Mouse (Mus musculus) heart, adult 2 months (tissue): Measurements from ENCODE around the gene S100a2. TPM values are rescaled to one million over a fixed set of nuclear protein-coding genes. Genes with fewer than 3 reads are reported as not detected.

Experiments used
- DNase-seq, 2 experiments: peaks; one replicate each; pipeline ENCODE4 v3.0.0; 2021
- H3K27ac ChIP-seq: fragments of 200-600 bp; 2 replicates; pipeline ENCODE4 v1.8.1; 2022
- H3K27me3 ChIP-seq: fragments of 200-500 bp; 2 replicates; pipeline ENCODE4 v1.6.1; 2012; ENCODE audit warnings: mild to moderate bottlenecking, low read length, inconsistent platforms, mixed read lengths; ENCODE audit not compliant: control insufficient read depth, insufficient read depth
- H3K36me3 ChIP-seq: fragments of 200-500 bp; 2 replicates; pipeline ENCODE4 v1.6.1; 2012; ENCODE audit warnings: low read length, inconsistent platforms; ENCODE audit not compliant: control insufficient read depth, insufficient read depth
- H3K4me1 ChIP-seq: fragments of 200-500 bp; 2 replicates; pipeline ENCODE4 v1.6.1; 2011; ENCODE audit warnings: low read length; ENCODE audit not compliant: control insufficient read depth, insufficient read depth
- H3K4me3 ChIP-seq: fragments of 200-600 bp; 2 replicates; pipeline ENCODE4 v1.8.1; 2022
- H3K79me2 ChIP-seq: fragments of 200-500 bp; replicated peaks from 2 replicates; pipeline ENCODE4 v1.6.1; 2012; ENCODE audit warnings: mild to moderate bottlenecking, inconsistent platforms, low read length, moderate library complexity, mixed read lengths; ENCODE audit not compliant: control insufficient read depth, insufficient read depth
- H3K9ac ChIP-seq: fragments of 200-500 bp; 2 replicates; pipeline ENCODE4 v1.6.1; 2012; ENCODE audit warnings: low read depth, mild to moderate bottlenecking, control low read depth, inconsistent platforms, low read length, mixed read lengths
- CTCF ChIP-seq: fragments of 200-600 bp; IDR thresholded peaks from 2 replicates; pipeline ENCODE4 v1.8.1; 2022; ENCODE audit warnings: antibody characterized with exemption, mild to moderate bottlenecking, moderate library complexity
- EP300 ChIP-seq: fragments of 200-500 bp; IDR thresholded peaks from 2 replicates; pipeline ENCODE4 v1.6.1; 2011; ENCODE audit warnings: low read depth, low read length, control low read depth; ENCODE audit not compliant: insufficient read depth
- POLR2A ChIP-seq: fragments of 200-500 bp; IDR thresholded peaks from 2 replicates; pipeline ENCODE4 v1.6.1; 2011; ENCODE audit warnings: mild to moderate bottlenecking, low read depth, low read length, control low read depth; ENCODE audit not compliant: insufficient read depth
- WGBS: fragments of 180-500 bp; shearing (Covaris S2); methylation state at CpG from one replicate; pipeline ENCODE4 v1.1.7; 2018; 5-methylcytosine and 5-hydroxymethylcytosine counted together
- intact Hi-C: fragments of 180-260 bp; cut with DNase I; formaldehyde crosslinking; loops from one replicate; pipeline ENCODE4 v1.15.1; 2025
- polyA plus RNA-seq: library from polyadenylated mRNA; depleted of rRNA; stranded (reverse); fragments of >200 nt; gene quantifications from 2 replicates; pipeline ENCODE4 v1.2.3, GENCODE M21; 2012
- total RNA-seq, 2 experiments: library from RNA; stranded (reverse); gene quantifications; 2 replicates each; pipeline ENCODE4 v1.2.3; 2021

S100a2 gene
- total and polyA plus RNA-seq, 3 experiments, result not detected

GRCm38 (mm10) chr3:90560008-90560628 lies 29.9 kb upstream of the S100a2 start, which contains the start of gene S100a3:
Gene S100a3 (plus strand): TSS chr3:90560578.
- WGBS, result 83% methylated on average over 6 of the region's 6 CpGs
- intact Hi-C loops, result no loop called here
- Histone ChIP-seq H3K36me3 (no peaks in the 10 kb centered on the region), H3K9ac (no peak within 1 kb of the TSS), H3K4me1 (no peaks in the 10 kb centered on the region; the same call in 1 of the 2 replicates), H3K4me3 (no peak within 1 kb of the TSS), H3K79me2 (no peaks in the 10 kb centered on the region), H3K27me3 (no peaks in the 10 kb centered on the region), H3K27ac (no peak within 1 kb of the TSS)
- TF ChIP-seq CTCF, result no peak
- no peak for TF ChIP-seq POLR2A
- no peak for TF ChIP-seq EP300
- no peak for DNase-seq

- Histone ChIP-seq H3K9ac (no peak overlapping the region), H3K27ac (peak overlapping the region; percentile 6; the same call in 1 of the 2 replicates), H3K36me3 (no peaks in the 10 kb centered on the region), H3K27me3 (no peaks in the 10 kb centered on the region), H3K79me2 (no peaks in the 10 kb centered on the region), H3K4me1 (peaks cover 4% of the 10 kb centered on the region), H3K4me3 (no peak overlapping the region)
- peak; percentile 50 to 67 for DNase-seq
- intact Hi-C loops, result no loop called here
- TF ChIP-seq EP300 (no peak), POLR2A (no peak), CTCF (no peak)
- WGBS, result 51% methylated on average over 5 of the region's 5 CpGs
Observed at GRCm38 (mm10) chr3:90574691-90575090, 15.4 kb upstream of the S100a2 start.

DNA sequence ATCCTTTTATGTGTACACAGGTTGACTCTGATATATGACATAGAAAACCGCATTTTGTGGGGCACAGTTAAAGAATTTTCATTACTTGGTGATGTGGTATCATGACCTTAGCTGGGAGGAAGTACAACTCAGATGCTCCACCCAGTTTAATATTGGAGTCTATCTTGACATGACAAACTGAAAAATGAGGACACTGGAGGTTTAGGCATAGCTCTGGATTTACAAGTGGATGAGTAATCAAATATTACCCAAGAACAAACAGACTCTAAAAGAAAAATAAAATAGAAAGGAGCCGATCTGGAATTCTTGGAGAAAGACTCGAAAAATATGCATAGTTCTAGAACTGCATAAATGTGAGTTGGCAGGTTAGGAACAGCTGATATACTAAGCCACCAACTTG lies 14.7 kb upstream of the S100a2 start:
- H3K27ac ChIP-seq, result no peak overlapping the region
- intact Hi-C loops, result no loop called here
- DNase-seq, result no peak
- TF ChIP-seq EP300, result no peak
- no peak for TF ChIP-seq CTCF
- TF ChIP-seq POLR2A, result no peak
- no peaks in the 10 kb centered on the region for H3K79me2 ChIP-seq
- no peaks in the 10 kb centered on the region for H3K36me3 ChIP-seq
- no peak overlapping the region for H3K4me3 ChIP-seq
- H3K4me1 ChIP-seq, result peaks cover 4% of the 10 kb centered on the region
- WGBS, result 75% methylated on average over 3 of the region's 3 CpGs
- no peak overlapping the region for H3K9ac ChIP-seq
- H3K27me3 ChIP-seq, result no peaks in the 10 kb centered on the region

DNA sequence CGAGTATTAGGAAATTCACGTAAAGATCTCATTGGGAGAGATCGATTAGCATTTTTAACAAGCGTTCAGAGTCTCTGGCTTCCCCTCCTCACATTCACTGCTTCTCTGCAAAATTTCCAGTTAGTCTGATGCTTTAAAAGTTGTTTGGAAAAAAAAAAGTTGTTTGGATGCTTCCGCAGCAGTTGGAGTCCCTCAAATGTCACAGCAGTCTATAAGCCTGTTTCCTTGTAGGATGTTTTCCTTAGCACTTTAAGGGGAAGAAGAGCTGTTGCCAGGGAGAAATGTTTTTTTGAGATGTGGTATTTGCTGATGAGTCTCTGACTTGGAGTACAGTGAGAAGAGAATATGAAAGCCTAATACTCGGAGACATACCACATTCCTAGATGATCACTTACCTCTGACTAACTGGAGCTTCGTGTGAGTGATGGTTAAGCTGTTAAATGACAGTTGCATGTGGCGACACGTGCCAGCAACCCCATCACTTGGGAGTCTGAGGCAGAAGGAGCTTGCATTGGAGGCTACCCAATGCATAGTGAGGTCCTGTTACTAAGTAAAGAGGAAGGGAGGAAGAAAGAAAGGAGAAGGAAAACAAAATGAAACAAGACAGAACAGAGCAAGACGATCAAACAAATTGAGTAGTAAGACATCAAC lies 13.6 kb upstream of the S100a2 start:
- WGBS, result 62% methylated on average over 10 of the region's 10 CpGs
- no peaks in the 10 kb centered on the region for H3K79me2 ChIP-seq
- no peak for DNase-seq
- no peak overlapping the region for H3K27ac ChIP-seq
- no peak overlapping the region for H3K9ac ChIP-seq
- H3K27me3 ChIP-seq, result no peaks in the 10 kb centered on the region
- H3K36me3 ChIP-seq, result no peaks in the 10 kb centered on the region
- TF ChIP-seq CTCF (no peak), EP300 (no peak), POLR2A (no peak)
- intact Hi-C loops, result no loop called here
- no peak overlapping the region for H3K4me3 ChIP-seq
- H3K4me1 ChIP-seq, result peaks cover 4% of the 10 kb centered on the region

- intact Hi-C loops, result no loop called here
- Histone ChIP-seq H3K9ac (no peak overlapping the region), H3K4me1 (peaks cover 6% of the 10 kb centered on the region), H3K36me3 (no peaks in the 10 kb centered on the region), H3K27ac (no peak overlapping the region), H3K79me2 (no peaks in the 10 kb centered on the region), H3K27me3 (no peaks in the 10 kb centered on the region), H3K4me3 (no peak overlapping the region)
- 60% methylated on average over 7 of the region's 7 CpGs for WGBS
- no peak for DNase-seq
- TF ChIP-seq EP300, result no peak
- TF ChIP-seq CTCF, result no peak
- no peak for TF ChIP-seq POLR2A
Observed at GRCm38 (mm10) chr3:90579433-90579832, 10.6 kb upstream of the S100a2 start.

DNA sequence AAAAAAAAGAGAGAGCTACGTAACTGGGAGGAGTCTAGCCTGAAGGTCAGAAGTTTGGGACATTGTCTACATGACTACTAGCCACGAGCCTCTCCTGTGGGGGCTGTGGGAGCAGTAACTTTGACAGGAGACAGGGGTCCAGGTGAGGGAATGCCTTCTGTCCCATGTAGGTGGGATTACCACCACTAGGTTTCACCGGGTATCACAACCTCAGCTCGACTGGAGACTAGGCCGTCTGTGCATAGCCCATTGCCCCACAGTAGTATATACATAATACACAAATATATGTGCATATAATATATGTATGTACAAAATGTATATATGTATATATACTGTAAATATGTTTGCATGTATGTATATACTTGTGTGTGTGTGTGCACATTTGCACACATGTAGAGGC lies 8.9 kb upstream of the S100a2 start:
- H3K27me3 ChIP-seq, result no peaks in the 10 kb centered on the region
- no peak for TF ChIP-seq EP300
- no peak for TF ChIP-seq CTCF
- TF ChIP-seq POLR2A, result no peak
- WGBS, result 95% methylated on average over 5 of the region's 5 CpGs
- H3K36me3 ChIP-seq, result no peaks in the 10 kb centered on the region
- no peaks in the 10 kb centered on the region for H3K79me2 ChIP-seq
- DNase-seq, result no peak
- intact Hi-C loops, result loop anchor here (5.0 kb wide), 1 partner anchor 126 kb away; no protein-coding TSS in a partner anchor
- no peak overlapping the region for H3K9ac ChIP-seq
- H3K27ac ChIP-seq, result no peak overlapping the region
- peaks cover 5% of the 10 kb centered on the region; the same call in 1 of the 2 replicates for H3K4me1 ChIP-seq
- H3K4me3 ChIP-seq, result no peak overlapping the region
